In the genomic region with DNA sequence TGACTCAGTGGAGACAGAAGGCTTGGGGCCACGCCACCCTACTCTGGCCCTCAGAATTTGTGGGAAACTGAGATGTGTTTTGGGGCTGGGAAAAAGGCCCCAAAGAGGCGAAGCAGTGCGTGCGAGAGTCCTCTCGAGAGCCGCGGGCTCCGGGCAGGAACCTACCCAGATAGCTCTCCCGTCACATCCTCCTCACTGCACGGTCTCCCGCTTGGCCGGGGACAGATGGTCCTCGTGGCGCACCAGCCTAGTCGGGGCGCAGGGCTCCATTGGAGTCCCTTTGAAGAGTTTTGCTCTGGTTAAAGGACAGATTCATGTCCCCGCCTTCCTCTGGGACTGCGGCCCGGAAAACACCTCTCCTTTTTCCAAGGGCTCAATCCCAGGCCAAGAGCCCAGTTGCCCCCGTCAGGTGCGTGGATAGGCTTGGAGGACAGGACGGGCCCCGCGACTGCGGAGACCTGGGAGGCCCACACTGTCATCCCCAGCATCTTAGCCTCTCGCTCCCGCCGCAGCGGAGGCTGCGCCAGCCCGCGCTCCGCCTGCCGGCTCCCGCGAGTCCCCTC, we compare ENCODE assay signal across 9 mouse cellular contexts. TPM values are rescaled to one million over a fixed set of nuclear protein-coding genes. Genes with fewer than 3 reads are reported as not detected.
DNase-seq lines count a peak whose midpoint lies in the region; ATAC-seq and TF ChIP-seq lines count a peak whose summit lies in the region.
"Had no signal": no experiment of that assay in that cellular context is flagged by ENCODE, and none has a peak within 500 bp of the region (broad histone marks: within the 10 kb centered on the region; RNA-seq: fewer than 3 reads in every experiment).

No protein-coding gene starts in this region.

- ATAC-seq in lung, embryonic 15.5 days (ENCODE audit: borderline replicate concordance, extremely low read depth, low FRiP score, low TSS enrichment), result peak; percentile 23; the same call in 1 of the 2 replicates
- no peak for ATAC-seq in lung, postnatal 0 days
- ATAC-seq in embryonic facial prominence, embryonic 11.5 days (replicated peaks; ENCODE audit: insufficient number of reproducible peaks, low FRiP score, low TSS enrichment, low read depth), result peak; percentile 62
- no peak for ATAC-seq in intestine, embryonic 16.5 days
- ATAC-seq in megakaryocyte, adult 5-6 weeks (ENCODE audit: poor library complexity, severe bottlenecking), result no peak
- no peak for ATAC-seq in inflammation-experienced regulatory T-cells, adult 6 months
- no peak for ATAC-seq in monocyte, adult 5-6 weeks (replicated peaks; ENCODE audit: insufficient number of reproducible peaks, low FRiP score, low TSS enrichment, poor library complexity, severe bottlenecking)

- H3K9me3 ChIP-seq in lung, embryonic 15.5 days, result no peaks in the 10 kb centered on the region
- no peaks in the 10 kb centered on the region for H3K9me3 ChIP-seq in lung, postnatal 0 days (ENCODE audit: low read length)
- no peaks in the 10 kb centered on the region for H3K9me3 ChIP-seq in embryonic facial prominence, embryonic 11.5 days (replicated peaks; ENCODE audit: control insufficient read depth, low read length)
- no peaks in the 10 kb centered on the region for H3K9me3 ChIP-seq in intestine, embryonic 16.5 days (ENCODE audit: control insufficient read depth, low read length)

- 2% methylated on average over 36 of the region's 36 CpGs for WGBS in lung, embryonic 15.5 days
- 6% methylated on average over 36 of the region's 36 CpGs for WGBS in lung, postnatal 0 days
- WGBS in embryonic facial prominence, embryonic 11.5 days, result under 1% methylated on average over 36 of the region's 36 CpGs
- 1% methylated on average over 34 of the region's 36 CpGs for WGBS in intestine, embryonic 16.5 days

- no peak for DNase-seq in lung, postnatal 0 days (ENCODE audit: low spot score)
- no peak for DNase-seq in embryonic facial prominence, embryonic 11.5 days (ENCODE audit: low spot score)
- peak; percentile 40 for DNase-seq in neural tube, embryonic 10.5 days (ENCODE audit: extremely low spot score, low spot score)

- peaks cover 35% of the 10 kb centered on the region for H3K27me3 ChIP-seq in lung, embryonic 15.5 days
- H3K27me3 ChIP-seq in lung, postnatal 0 days (replicated peaks; ENCODE audit: insufficient read depth, low read length), result peaks cover 18% of the 10 kb centered on the region
- H3K27me3 ChIP-seq in embryonic facial prominence, embryonic 11.5 days (ENCODE audit: control insufficient read depth, insufficient read depth, low read length), result peaks cover 14% of the 10 kb centered on the region
- H3K27me3 ChIP-seq in intestine, embryonic 16.5 days (replicated peaks; ENCODE audit: control insufficient read depth, insufficient read depth, low read length), result peaks cover 25% of the 10 kb centered on the region

- no peaks in the 10 kb centered on the region for H3K4me1 ChIP-seq in lung, embryonic 15.5 days
- H3K4me1 ChIP-seq in lung, postnatal 0 days (ENCODE audit: insufficient read depth, low read depth, low read length), result no peaks in the 10 kb centered on the region
- H3K4me1 ChIP-seq in embryonic facial prominence, embryonic 11.5 days (ENCODE audit: control insufficient read depth, insufficient read depth, low read length), result no peaks in the 10 kb centered on the region
- H3K4me1 ChIP-seq in intestine, embryonic 16.5 days (ENCODE audit: control insufficient read depth, insufficient read depth, low read length), result no peaks in the 10 kb centered on the region

- H3K4me3 ChIP-seq in lung, embryonic 15.5 days, result no peak overlapping the region
- H3K4me3 ChIP-seq in lung, postnatal 0 days (ENCODE audit: low read depth, low read length), result no peak overlapping the region
- H3K4me3 ChIP-seq in embryonic facial prominence, embryonic 11.5 days (ENCODE audit: low read depth, low read length), result peak overlapping the region; percentile 27
- peak overlapping the region; percentile 23 for H3K4me3 ChIP-seq in intestine, embryonic 16.5 days (ENCODE audit: low read length)

- no peak overlapping the region for H3K27ac ChIP-seq in lung, embryonic 15.5 days
- H3K27ac ChIP-seq in lung, postnatal 0 days (ENCODE audit: low read length), result no peak overlapping the region
- no peak overlapping the region for H3K27ac ChIP-seq in embryonic facial prominence, embryonic 11.5 days (replicated peaks; ENCODE audit: low read depth, low read length)
- no peak overlapping the region for H3K27ac ChIP-seq in intestine, embryonic 16.5 days (ENCODE audit: low read length)
- H3K27ac ChIP-seq: kidney, postnatal 0 days had no signal

- no peak overlapping the region for H3K4me2 ChIP-seq in lung, embryonic 15.5 days
- H3K4me2 ChIP-seq in lung, postnatal 0 days (replicated peaks; ENCODE audit: low read depth, low read length), result no peak overlapping the region
- H3K4me2 ChIP-seq in embryonic facial prominence, embryonic 11.5 days (ENCODE audit: low read depth, low read length), result peak overlapping the region; percentile 30
- 0 out of 2 replicates have a peak overlapping the region, but pooled peaks have one; percentile 16 for H3K4me2 ChIP-seq in intestine, embryonic 16.5 days (ENCODE audit: low read depth, low read length)

- TF ChIP-seq EP300 in lung, postnatal 0 days (IDR thresholded peaks at IDR 0.05), result no peak

- no peak for TF ChIP-seq CTCF in lung, postnatal 0 days (IDR thresholded peaks at IDR 0.05)

- no peak overlapping the region for H3K9ac ChIP-seq in lung, embryonic 15.5 days
- no peak overlapping the region for H3K9ac ChIP-seq in lung, postnatal 0 days (replicated peaks; ENCODE audit: low read depth)
- no peak overlapping the region; the same call in 1 of the 2 replicates for H3K9ac ChIP-seq in embryonic facial prominence, embryonic 11.5 days (replicated peaks; ENCODE audit: low read length)
- H3K9ac ChIP-seq in intestine, embryonic 16.5 days (ENCODE audit: low read depth, low read length), result no peak overlapping the region

- no peaks in the 10 kb centered on the region for H3K36me3 ChIP-seq in lung, embryonic 15.5 days
- H3K36me3 ChIP-seq in lung, postnatal 0 days (ENCODE audit: insufficient read depth, low read length), result no peaks in the 10 kb centered on the region
- H3K36me3 ChIP-seq in embryonic facial prominence, embryonic 11.5 days (replicated peaks; ENCODE audit: control insufficient read depth, insufficient read depth, low read depth, low read length), result no peaks in the 10 kb centered on the region
- H3K36me3 ChIP-seq in intestine, embryonic 16.5 days (ENCODE audit: control insufficient read depth, insufficient read depth, low read length), result no peaks in the 10 kb centered on the region

RNA-seq across cellular contexts. Expression of a gene that starts 0.7 kb away (rescaled TPM):
- polyA plus RNA-seq in lung, embryonic 15.5 days (2015; fragmentation: Nextera tagmentation; extraction: Ambion mirVana), result 0.11 and 0.27 TPM in 2 replicates
- 0.05 and 0.07 TPM in 2 replicates for polyA plus RNA-seq in lung, postnatal 0 days (2015; fragmentation: Nextera tagmentation; extraction: Ambion mirVana)
- 0.15 and 0.28 TPM in 2 replicates for polyA plus RNA-seq in embryonic facial prominence, embryonic 11.5 days (2014; fragmentation: Nextera tagmentation; extraction: Ambion mirVana)
- 0.59 and 0.60 TPM in 2 replicates for polyA plus RNA-seq in intestine, embryonic 16.5 days (2015; fragmentation: Nextera tagmentation; extraction: Ambion mirVana)
- total RNA-seq in megakaryocyte, adult 5-6 weeks (2015), result 0.02 TPM in 1 of 2 replicates, not detected in the other
- under 0.01 TPM in 1 of 2 replicates, not detected in the other for total RNA-seq in megakaryocyte, adult 5-6 weeks (2017)
- under 1 TPM in 1 of 3 experiments, not detected in 2; 0.04 TPM for polyA plus RNA-seq in inflammation-experienced regulatory T-cells, adult 6 months (2017; shearing (Covaris generic))
- total RNA-seq in monocyte, adult 5-6 weeks (2017), result 0.10 to 0.11 TPM in 2 of 3 replicates, not detected in the other

Comparison
In these comparisons a context has a peak if more than half of its experiments do, and no peak if none do; other contexts are left out.
1. ATAC-seq: peak in lung, embryonic 15.5 days (single experiment) and embryonic facial prominence, embryonic 11.5 days (single experiment); none in lung, postnatal 0 days (single experiment), intestine, embryonic 16.5 days (single experiment), megakaryocyte, adult 5-6 weeks (single experiment), inflammation-experienced regulatory T-cells, adult 6 months (single experiment) and monocyte, adult 5-6 weeks (single experiment).
2. H3K4me2 ChIP-seq: peak in embryonic facial prominence, embryonic 11.5 days (single experiment) and intestine, embryonic 16.5 days (single experiment); none in lung, embryonic 15.5 days (single experiment) and lung, postnatal 0 days (single experiment).
3. H3K4me3 ChIP-seq: peak in embryonic facial prominence, embryonic 11.5 days (single experiment) and intestine, embryonic 16.5 days (single experiment); none in lung, embryonic 15.5 days (single experiment) and lung, postnatal 0 days (single experiment).